Mouse (Mus musculus) MEL (cell line): Measurements from ENCODE around the gene Kif26b. TPM values are rescaled to one million over a fixed set of nuclear protein-coding genes. Genes with fewer than 3 reads are reported as not detected.

Source experiments
- DNase-seq: peaks from one replicate; pipeline ENCODE4 v3.0.0; 2011; ENCODE audit warnings: low read depth, low spot score
- H3K27ac ChIP-seq: 2 replicates; pipeline ENCODE4 v1.5.1; 2012; ENCODE audit warnings: low read depth, mild to moderate bottlenecking, control low read depth, low read length, moderate library complexity; ENCODE audit not compliant: control insufficient read depth
- H3K27me3 ChIP-seq, 2 experiments: fragments of 150-350 bp in 1 of 2; sonication (generic) in 1 of 2; 2 replicates each; pipeline ENCODE4 v1.6.1; 2012; ENCODE audit warnings: low read length in 2 of 2, mild to moderate bottlenecking in 2 of 2, improper control_type of control experiment in 1 of 2, moderate library complexity in 1 of 2; ENCODE audit not compliant: insufficient read depth in 2 of 2, control insufficient read depth in 1 of 2
- H3K36me3 ChIP-seq, 2 experiments: 2 replicates each; pipeline ENCODE4 v1.6.1; 2012 to 2014; ENCODE audit warnings: low read length in 2 of 2, improper control_type of control experiment in 1 of 2, inconsistent platforms in 1 of 2, mild to moderate bottlenecking in 1 of 2; ENCODE audit not compliant: insufficient read depth in 2 of 2, control insufficient read depth in 1 of 2
- H3K4me1 ChIP-seq, 2 experiments: fragments of 150-350 bp in 1 of 2; sonication (generic) in 1 of 2; 2 replicates each; pipeline ENCODE4 v1.6.1; 2012; ENCODE audit warnings: low read length in 2 of 2, improper control_type of control experiment in 1 of 2, mild to moderate bottlenecking in 1 of 2; ENCODE audit not compliant: insufficient read depth in 2 of 2, control insufficient read depth in 1 of 2
- H3K4me3 ChIP-seq, 2 experiments: fragments of 150-350 bp in 1 of 2; sonication (generic) in 1 of 2; 2 replicates each; pipeline ENCODE4 v1.5.1; 2012; ENCODE audit warnings: low read depth in 2 of 2, low read length in 2 of 2, mild to moderate bottlenecking in 2 of 2, moderate library complexity in 2 of 2, control low read depth in 1 of 2, improper control_type of control experiment in 1 of 2; ENCODE audit not compliant: control insufficient read depth in 1 of 2, insufficient read depth in 1 of 2
- H3K79me2 ChIP-seq: 2 replicates; pipeline ENCODE4 v1.6.1; 2012; ENCODE audit warnings: mild to moderate bottlenecking, low read length, moderate library complexity; ENCODE audit not compliant: control insufficient read depth, poor library complexity, insufficient read depth
- H3K9ac ChIP-seq: 2 replicates; pipeline ENCODE4 v1.6.1; 2012; ENCODE audit warnings: low read depth, mild to moderate bottlenecking, control low read depth, low read length, moderate library complexity; ENCODE audit not compliant: control insufficient read depth, poor library complexity, severe bottlenecking
- H3K9me3 ChIP-seq: fragments of 150-350 bp; sonication (generic); replicated peaks from 2 replicates; pipeline ENCODE4 v1.6.1; 2012; ENCODE audit warnings: mild to moderate bottlenecking, low read length, improper control_type of control experiment, moderate library complexity; ENCODE audit not compliant: insufficient read depth
- BHLHE40 ChIP-seq: IDR thresholded peaks from 2 replicates; pipeline ENCODE4 v1.6.1; 2012; ENCODE audit warnings: low read depth, mild to moderate bottlenecking, inconsistent platforms, low read length, improper control_type of control experiment, borderline replicate concordance
- CHD1 ChIP-seq: IDR thresholded peaks from 2 replicates; pipeline ENCODE4 v1.6.1; 2012; ENCODE audit warnings: low read depth, mild to moderate bottlenecking, inconsistent platforms, low read length, improper control_type of control experiment
- CHD2 ChIP-seq: IDR thresholded peaks from 2 replicates; pipeline ENCODE4 v1.6.1; 2011; ENCODE audit warnings: low read length, improper control_type of control experiment
- GATA1 ChIP-seq: IDR thresholded peaks from 2 replicates; pipeline ENCODE4 v1.6.1; 2011; ENCODE audit warnings: low read depth, low read length, improper control_type of control experiment
- HCFC1 ChIP-seq: IDR thresholded peaks from 2 replicates; pipeline ENCODE4 v1.6.1; 2012; ENCODE audit warnings: low read depth, mild to moderate bottlenecking, inconsistent platforms, low read length, improper control_type of control experiment, moderate library complexity
- JUND ChIP-seq: IDR thresholded peaks from 2 replicates; pipeline ENCODE4 v1.6.1; 2011; ENCODE audit warnings: low read depth, mild to moderate bottlenecking, improper control_type of control experiment, low read length
- MAFK ChIP-seq: IDR thresholded peaks from 2 replicates; pipeline ENCODE4 v1.6.1; 2011; ENCODE audit warnings: low read depth, mild to moderate bottlenecking, low read length, improper control_type of control experiment, borderline replicate concordance
- MAZ ChIP-seq: IDR thresholded peaks from 2 replicates; pipeline ENCODE4 v1.6.1; 2012; ENCODE audit warnings: low read depth, mild to moderate bottlenecking, inconsistent platforms, low read length, improper control_type of control experiment
- MXI1 ChIP-seq: IDR thresholded peaks from 2 replicates; pipeline ENCODE4 v1.6.1; 2011; ENCODE audit warnings: mild to moderate bottlenecking, low read depth, low read length, improper control_type of control experiment
- MYB ChIP-seq: IDR thresholded peaks from 2 replicates; pipeline ENCODE4 v1.6.1; 2011; ENCODE audit warnings: mild to moderate bottlenecking, low read depth, low read length, improper control_type of control experiment
- MYC ChIP-seq: IDR thresholded peaks from 2 replicates; pipeline ENCODE4 v1.6.1; 2011; ENCODE audit warnings: low read depth, mild to moderate bottlenecking, low read length, improper control_type of control experiment, moderate library complexity
- NELFE ChIP-seq: IDR thresholded peaks from 2 replicates; pipeline ENCODE4 v1.6.1; 2011; ENCODE audit warnings: low read depth, low read length, improper control_type of control experiment
- NRF1 ChIP-seq: IDR thresholded peaks from 2 replicates; pipeline ENCODE4 v1.6.1; 2014; ENCODE audit warnings: low read depth, mild to moderate bottlenecking, inconsistent platforms, low read length, improper control_type of control experiment, moderate library complexity; ENCODE audit not compliant: poor library complexity, insufficient read depth, severe bottlenecking
- POLR2A ChIP-seq, 2 experiments: IDR thresholded peaks; 2 replicates each; pipeline ENCODE4 v1.6.1; 2011 to 2012; ENCODE audit warnings: low read length in 2 of 2, mild to moderate bottlenecking in 2 of 2, control low read depth in 1 of 2, improper control_type of control experiment in 1 of 2, low read depth in 1 of 2, moderate library complexity in 1 of 2; ENCODE audit not compliant: control insufficient read depth in 1 of 2, insufficient read depth in 1 of 2, poor library complexity in 1 of 2
- RCOR1 ChIP-seq: IDR thresholded peaks from 2 replicates; pipeline ENCODE4 v1.6.1; 2012; ENCODE audit warnings: low read depth, mild to moderate bottlenecking, inconsistent platforms, low read length, improper control_type of control experiment
- SIN3A ChIP-seq: IDR thresholded peaks from 2 replicates; pipeline ENCODE4 v1.6.1; 2012; ENCODE audit warnings: low read length, improper control_type of control experiment, inconsistent platforms
- TCF12 ChIP-seq: IDR thresholded peaks from 2 replicates; pipeline ENCODE4 v1.6.1; 2014; ENCODE audit warnings: low read depth, mild to moderate bottlenecking, inconsistent platforms, low read length, improper control_type of control experiment, moderate library complexity
- ZKSCAN1 ChIP-seq: IDR thresholded peaks from 2 replicates; pipeline ENCODE4 v1.6.1; 2012; ENCODE audit warnings: low read depth, mild to moderate bottlenecking, inconsistent platforms, low read length, improper control_type of control experiment, moderate library complexity
- ZNF384 ChIP-seq: IDR thresholded peaks from 2 replicates; pipeline ENCODE4 v1.6.1; 2012; ENCODE audit warnings: low read depth, mild to moderate bottlenecking, inconsistent platforms, low read length, improper control_type of control experiment
- polyA plus RNA-seq, 2 experiments: library from polyadenylated mRNA; stranded (reverse) in 1 of 2; unstranded in 1 of 2; fragments of >175 nt in 1 of 2; fragments of >200 nt in 1 of 2; gene quantifications; 2 replicates each; pipeline versions ENCODE4 v1.2.1 to v1.2.4; 2012; ENCODE audit warnings: low replicate concordance in 2 of 2, low read depth in 1 of 2; ENCODE audit not compliant: insufficient read length in 2 of 2, insufficient read depth in 1 of 2, missing spikeins in 1 of 2
- total RNA-seq: library from RNA; depleted of rRNA; stranded (reverse); fragments of 300-350 nt; gene quantifications from 2 replicates; pipeline ENCODE4 v1.2.3, GENCODE M21; 2012

Kif26b gene
- total and polyA plus RNA-seq, 3 experiments = 0.08 to 0.50 TPM; not detected in 1

DNA sequence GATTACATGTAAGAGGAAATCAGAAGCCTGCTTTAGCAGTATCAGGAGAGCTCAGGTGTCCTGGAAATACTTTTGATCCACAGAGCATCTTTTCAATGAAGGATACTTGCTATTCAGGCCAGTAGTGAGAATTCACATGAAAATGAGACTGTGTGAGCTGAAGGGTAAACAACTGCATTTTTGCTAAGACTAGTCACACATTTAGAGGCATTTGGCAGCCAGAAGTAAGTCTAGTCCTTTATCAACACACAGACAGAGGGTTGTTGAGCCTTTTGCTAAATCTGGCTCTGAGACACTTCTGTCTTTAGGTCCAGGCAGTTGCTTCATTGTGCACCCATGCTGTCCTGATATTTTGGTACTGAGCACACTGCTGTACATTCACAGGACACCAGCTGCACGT lies 262.3 kb downstream of the Kif26b start:
- Histone ChIP-seq H3K27me3 (peaks cover 0 to 2% of the 10 kb centered on the region in 2 experiments; a peak in 2 of 4 replicates), H3K4me1 (no peaks in the 10 kb centered on the region), H3K27ac (no peak overlapping the region), H3K4me3 (no peak overlapping the region), H3K9me3 (no peaks in the 10 kb centered on the region), H3K9ac (no peak overlapping the region), H3K36me3 (no peaks in the 10 kb centered on the region), H3K79me2 (no peaks in the 10 kb centered on the region)
- TF ChIP-seq SIN3A (no peak), CHD1 (no peak), ZKSCAN1 (no peak), MAZ (no peak), MYC (no peak), BHLHE40 (no peak), JUND (no peak), NELFE (no peak), MAFK (no peak), MXI1 (no peak), HCFC1 (no peak), CHD2 (no peak), NRF1 (no peak), ZNF384 (no peak), MYB (no peak), GATA1 (no peak), RCOR1 (no peak), TCF12 (no peak), POLR2A (IDR thresholded peaks at IDR 0.05; ENCODE audit: control insufficient read depth in 1 of 2, insufficient read depth in 1 of 2, low read depth in 1 of 2, low read length in 2 of 2, poor library complexity in 1 of 2) (no peak)
- no peak for DNase-seq

DNA sequence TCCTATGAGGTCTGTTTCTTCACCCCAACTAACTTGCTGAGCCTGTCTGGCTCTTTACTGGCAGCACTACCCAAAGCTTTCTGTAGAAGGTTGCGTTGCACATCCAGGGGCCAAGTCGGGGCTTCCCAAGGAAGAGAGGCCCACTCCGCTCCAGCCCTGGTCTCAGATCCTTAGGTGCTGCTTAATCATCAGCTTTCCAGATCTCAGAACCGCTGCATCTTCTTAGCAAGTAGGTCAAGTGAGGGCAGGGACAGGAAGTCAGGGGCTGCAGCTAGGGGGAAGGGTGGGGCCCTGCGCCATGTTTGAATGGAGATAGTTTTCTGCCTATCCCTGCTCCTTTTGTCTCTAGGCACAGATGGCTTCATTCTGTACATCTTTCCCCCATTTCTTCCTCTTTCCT lies 263.8 kb downstream of the Kif26b start:
- no peaks in the 10 kb centered on the region for H3K4me1 ChIP-seq
- DNase-seq = no peak
- no peaks in the 10 kb centered on the region for H3K9me3 ChIP-seq
- no peak overlapping the region for H3K4me3 ChIP-seq
- H3K27me3 ChIP-seq = peaks cover 0 to 2% of the 10 kb centered on the region in 2 experiments; a peak in 2 of 4 replicates
- no peaks in the 10 kb centered on the region for H3K36me3 ChIP-seq
- H3K79me2 ChIP-seq = no peaks in the 10 kb centered on the region
- TF ChIP-seq JUND = no peak
- TF ChIP-seq, all 39 proteins: peak for 0
- Histone ChIP-seq H3K9ac (no peak overlapping the region), H3K27ac (no peak overlapping the region)
